Mouse (Mus musculus): ENCODE data around the gene Fgfr3.

DNA sequence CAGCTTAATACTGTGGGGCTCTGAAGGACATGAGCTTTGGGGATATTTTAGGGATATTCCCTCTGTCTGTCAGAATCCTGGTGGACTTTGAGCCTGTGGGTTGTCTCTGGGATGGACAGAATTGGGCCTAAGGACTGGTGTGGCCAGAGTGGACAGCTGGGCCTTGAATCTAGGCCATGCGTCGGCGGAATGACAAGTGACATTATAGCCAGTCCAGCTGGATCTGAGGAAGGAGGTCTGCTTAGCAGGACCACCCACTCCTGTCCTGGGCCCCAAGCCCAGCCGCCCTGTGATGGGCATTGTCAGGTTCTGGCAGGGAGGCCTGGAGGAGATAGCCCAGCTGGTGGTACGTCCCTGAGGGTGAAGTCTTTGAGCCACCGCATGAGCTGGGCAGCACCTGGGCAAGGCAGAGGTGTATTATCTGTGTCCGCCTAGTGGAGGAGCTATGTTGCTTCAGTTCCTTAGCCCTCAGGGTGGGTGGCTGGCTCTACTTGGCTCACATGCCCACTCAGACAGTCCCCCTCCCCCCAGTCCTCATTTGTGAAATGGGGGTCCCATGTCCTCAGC, 4.7 kb downstream of the Fgfr3 start:
- TF ChIP-seq CTCF (IDR thresholded peaks at IDR 0.05; ENCODE audit: extremely low read depth, insufficient read depth, low read length) (no peak), POLR2A (IDR thresholded peaks at IDR 0.05; ENCODE audit: extremely low read depth, insufficient read depth, low read length) (no peak)
